Mouse (Mus musculus): ENCODE measurements around the gene Lnp1. TPM values are rescaled to one million over a fixed set of nuclear protein-coding genes. Genes with fewer than 3 reads are reported as not detected.
"Not testable (repeated sequence)": the region's sequence is repeated elsewhere in the genome, so short reads cannot be mapped to it uniquely, and the experiment has no call there.

Lnp1 gene
- not detected in 2 replicates for polyA plus RNA-seq (2011; ENCODE audit: insufficient read depth, insufficient read length, low read depth, missing spikeins)

DNA sequence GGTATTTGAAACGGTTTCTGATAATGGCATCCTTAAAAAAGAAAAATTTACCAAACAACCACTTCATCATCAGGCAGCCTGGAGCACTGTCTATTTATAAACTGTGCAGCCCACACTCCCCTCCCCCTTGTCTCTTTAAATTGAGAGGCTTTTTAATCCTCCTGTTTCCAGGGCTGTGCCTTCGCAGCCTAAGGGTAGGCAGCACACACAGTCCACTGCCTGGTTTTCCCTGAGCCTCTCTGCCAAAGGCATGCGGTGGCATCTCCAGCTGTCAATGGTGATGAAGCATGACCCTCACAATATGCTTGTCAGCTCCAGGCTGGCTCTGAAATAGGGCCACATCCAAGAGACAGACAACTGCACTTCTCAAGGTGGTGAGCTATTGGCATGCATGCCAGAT, at the start of gene Lnp1:
Gene Lnp1, minus strand, starts transcription at position 39 of the 400 bp plus-strand sequence.
- H3K4me3 ChIP-seq (ENCODE audit: low read depth, low read length), result no peak within 1 kb of the TSS
- H3K27ac ChIP-seq (ENCODE audit: insufficient read depth, low read length), result no peak within 1 kb of the TSS
- H3K9ac ChIP-seq (ENCODE audit: low read depth, poor library complexity, severe bottlenecking), result no peak within 1 kb of the TSS
- H3K4me1 ChIP-seq (ENCODE audit: control insufficient read depth, insufficient read depth, low read length), result no peaks in the 10 kb centered on the region
- TF ChIP-seq EP300 (IDR thresholded peaks at IDR 0.05; ENCODE audit: insufficient read depth, low read depth, low read length) (no peak), POLR2A (IDR thresholded peaks at IDR 0.05; ENCODE audit: insufficient read depth, low read length) (no peak), CTCF (IDR thresholded peaks at IDR 0.05; ENCODE audit: low read depth, low read length) (no peak)
- no peaks in the 10 kb centered on the region for H3K9me3 ChIP-seq (replicated peaks; ENCODE audit: control insufficient read depth, insufficient read depth, low read length, poor library complexity, severe bottlenecking)
- H3K27me3 ChIP-seq (ENCODE audit: control insufficient read depth, insufficient read depth, low read length, poor library complexity, severe bottlenecking), result no peaks in the 10 kb centered on the region
- H3K36me3 ChIP-seq (ENCODE audit: control insufficient read depth, insufficient read depth, low read length, poor library complexity, severe bottlenecking), result no peaks in the 10 kb centered on the region

DNA sequence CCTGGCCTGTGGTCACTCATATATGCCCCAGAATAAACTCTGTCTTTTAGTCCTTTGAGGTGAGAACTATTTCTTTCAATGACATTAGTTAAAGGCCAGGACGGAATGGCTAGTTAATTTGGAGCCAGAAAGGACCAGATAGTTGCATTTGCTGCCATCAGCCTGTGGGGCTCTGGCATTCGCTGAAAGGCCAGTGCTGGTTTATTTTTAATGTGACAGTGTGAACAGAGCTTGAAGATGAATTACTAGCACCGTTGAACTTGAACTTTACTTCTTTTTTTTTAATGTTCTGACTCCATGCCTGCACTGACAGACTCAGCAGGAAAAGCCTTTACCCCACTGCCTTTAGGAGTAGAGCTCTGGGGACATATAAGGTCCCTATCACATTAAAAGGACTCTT, 46.8 kb upstream of the Lnp1 start:
- no peaks in the 10 kb centered on the region; the same call in 1 of the 2 replicates for H3K27me3 ChIP-seq (ENCODE audit: control insufficient read depth, insufficient read depth, low read length, poor library complexity, severe bottlenecking)

DNA sequence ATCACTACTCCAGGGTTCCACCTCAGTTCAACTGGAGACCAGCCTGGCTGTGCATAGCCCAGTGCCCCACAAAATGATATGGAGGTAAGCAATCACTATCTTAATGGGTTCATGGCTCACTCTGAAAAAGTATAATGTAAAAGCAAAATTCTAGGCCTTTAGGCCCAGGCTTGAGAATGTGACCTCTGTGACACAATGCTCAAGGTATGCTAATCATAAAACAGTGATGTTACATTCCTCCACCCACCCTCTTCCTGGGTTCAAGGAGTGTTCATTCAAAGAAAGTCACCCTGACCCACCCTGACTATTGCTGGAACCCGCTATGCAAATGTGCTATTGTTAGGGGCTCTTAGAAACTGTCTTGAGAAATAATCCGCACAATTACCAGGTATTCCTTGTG, 30.4 kb upstream of the Lnp1 start:
- not testable (repeated sequence) for H3K27me3 ChIP-seq (ENCODE audit: control insufficient read depth, insufficient read depth, low read length, poor library complexity, severe bottlenecking); H3K4me3 ChIP-seq (ENCODE audit: low read depth, low read length); H3K4me1 ChIP-seq (ENCODE audit: control insufficient read depth, insufficient read depth, low read length); H3K36me3 ChIP-seq (ENCODE audit: control insufficient read depth, insufficient read depth, low read length, poor library complexity, severe bottlenecking); H3K9ac ChIP-seq (ENCODE audit: low read depth, poor library complexity, severe bottlenecking); H3K9me3 ChIP-seq (replicated peaks; ENCODE audit: control insufficient read depth, insufficient read depth, low read length, poor library complexity, severe bottlenecking); H3K27ac ChIP-seq (ENCODE audit: insufficient read depth, low read length)

More for the DNA sequence above, 46.8 kb upstream of the Lnp1 start:
- Histone ChIP-seq H3K36me3 (ENCODE audit: control insufficient read depth, insufficient read depth, low read length, poor library complexity, severe bottlenecking) (no peaks in the 10 kb centered on the region), H3K4me3 (ENCODE audit: low read depth, low read length) (no peak overlapping the region), H3K4me1 (ENCODE audit: control insufficient read depth, insufficient read depth, low read length) (no peaks in the 10 kb centered on the region), H3K9me3 (replicated peaks; ENCODE audit: control insufficient read depth, insufficient read depth, low read length, poor library complexity, severe bottlenecking) (peaks cover 5% of the 10 kb centered on the region; the same call in 1 of the 2 replicates), H3K27ac (ENCODE audit: insufficient read depth, low read length) (no peak overlapping the region), H3K9ac (ENCODE audit: low read depth, poor library complexity, severe bottlenecking) (no peak overlapping the region)
- TF ChIP-seq EP300 (IDR thresholded peaks at IDR 0.05; ENCODE audit: insufficient read depth, low read depth, low read length), result no peak
- TF ChIP-seq CTCF (IDR thresholded peaks at IDR 0.05; ENCODE audit: low read depth, low read length), result no peak
- no peak for TF ChIP-seq POLR2A (IDR thresholded peaks at IDR 0.05; ENCODE audit: insufficient read depth, low read length)

GRCm38 (mm10) chr16:56949085-56949484, 21.2 kb upstream of the Lnp1 start:
- H3K27ac ChIP-seq (ENCODE audit: insufficient read depth, low read length), result no peak overlapping the region
- no peaks in the 10 kb centered on the region for H3K9me3 ChIP-seq (replicated peaks; ENCODE audit: control insufficient read depth, insufficient read depth, low read length, poor library complexity, severe bottlenecking)
- H3K27me3 ChIP-seq (ENCODE audit: control insufficient read depth, insufficient read depth, low read length, poor library complexity, severe bottlenecking), result no peaks in the 10 kb centered on the region
- no peaks in the 10 kb centered on the region for H3K36me3 ChIP-seq (ENCODE audit: control insufficient read depth, insufficient read depth, low read length, poor library complexity, severe bottlenecking)
- TF ChIP-seq POLR2A (IDR thresholded peaks at IDR 0.05; ENCODE audit: insufficient read depth, low read length), result no peak
- TF ChIP-seq EP300 (IDR thresholded peaks at IDR 0.05; ENCODE audit: insufficient read depth, low read depth, low read length), result no peak
- TF ChIP-seq CTCF (IDR thresholded peaks at IDR 0.05; ENCODE audit: low read depth, low read length), result no peak
- H3K4me3 ChIP-seq (ENCODE audit: low read depth, low read length), result no peak overlapping the region
- H3K9ac ChIP-seq (ENCODE audit: low read depth, poor library complexity, severe bottlenecking), result no peak overlapping the region
- H3K4me1 ChIP-seq (ENCODE audit: control insufficient read depth, insufficient read depth, low read length), result no peaks in the 10 kb centered on the region

- peaks cover 5% of the 10 kb centered on the region; the same call in 1 of the 2 replicates for H3K9me3 ChIP-seq (replicated peaks; ENCODE audit: control insufficient read depth, insufficient read depth, low read length, poor library complexity, severe bottlenecking)
- no peaks in the 10 kb centered on the region for H3K4me1 ChIP-seq (ENCODE audit: control insufficient read depth, insufficient read depth, low read length)
- H3K27ac ChIP-seq (ENCODE audit: insufficient read depth, low read length), result no peak overlapping the region
- no peak overlapping the region for H3K4me3 ChIP-seq (ENCODE audit: low read depth, low read length)
- no peak overlapping the region for H3K9ac ChIP-seq (ENCODE audit: low read depth, poor library complexity, severe bottlenecking)
- H3K36me3 ChIP-seq (ENCODE audit: control insufficient read depth, insufficient read depth, low read length, poor library complexity, severe bottlenecking), result no peaks in the 10 kb centered on the region
- no peaks in the 10 kb centered on the region for H3K27me3 ChIP-seq (ENCODE audit: control insufficient read depth, insufficient read depth, low read length, poor library complexity, severe bottlenecking)
- TF ChIP-seq CTCF (IDR thresholded peaks at IDR 0.05; ENCODE audit: low read depth, low read length) (no peak), EP300 (IDR thresholded peaks at IDR 0.05; ENCODE audit: insufficient read depth, low read depth, low read length) (no peak), POLR2A (IDR thresholded peaks at IDR 0.05; ENCODE audit: insufficient read depth, low read length) (no peak)
Measured at GRCm38 (mm10) chr16:56942341-56942740, 14.5 kb upstream of the Lnp1 start.

GRCm38 (mm10) chr16:56920102-56920657, 7.7 kb downstream of the Lnp1 start:
- H3K36me3 ChIP-seq (ENCODE audit: control insufficient read depth, insufficient read depth, low read length, poor library complexity, severe bottlenecking), result no peaks in the 10 kb centered on the region
- no peaks in the 10 kb centered on the region for H3K27me3 ChIP-seq (ENCODE audit: control insufficient read depth, insufficient read depth, low read length, poor library complexity, severe bottlenecking)
- H3K4me3 ChIP-seq (ENCODE audit: low read depth, low read length), result no peak overlapping the region
- H3K4me1 ChIP-seq (ENCODE audit: control insufficient read depth, insufficient read depth, low read length), result no peaks in the 10 kb centered on the region
- H3K9ac ChIP-seq (ENCODE audit: low read depth, poor library complexity, severe bottlenecking), result no peak overlapping the region
- H3K9me3 ChIP-seq (replicated peaks; ENCODE audit: control insufficient read depth, insufficient read depth, low read length, poor library complexity, severe bottlenecking), result no peaks in the 10 kb centered on the region
- H3K27ac ChIP-seq (ENCODE audit: insufficient read depth, low read length), result no peak overlapping the region
- no peak for TF ChIP-seq CTCF (IDR thresholded peaks at IDR 0.05; ENCODE audit: low read depth, low read length)
- no peak for TF ChIP-seq EP300 (IDR thresholded peaks at IDR 0.05; ENCODE audit: insufficient read depth, low read depth, low read length)
- no peak for TF ChIP-seq POLR2A (IDR thresholded peaks at IDR 0.05; ENCODE audit: insufficient read depth, low read length)
